Mouse (Mus musculus): Measurements from ENCODE around the gene Galntl6. TPM values are rescaled to one million over a fixed set of nuclear protein-coding genes. Genes with fewer than 3 reads are reported as not detected.
"Not testable (repeated sequence)": the region's sequence is repeated elsewhere in the genome, so short reads cannot be mapped to it uniquely, and the experiment has no call there.

Gene Galntl6
- polyA plus RNA-seq, 1 experiment from 2014 or later: 0.08 TPM

- not testable (repeated sequence) for ATAC-seq (replicated peaks; ENCODE audit: insufficient number of reproducible peaks, insufficient read depth, low FRiP score, low read depth); H3K9me3 ChIP-seq (replicated peaks); H3K27me3 ChIP-seq; H3K4me1 ChIP-seq (replicated peaks); H3K9ac ChIP-seq; H3K36me3 ChIP-seq; H3K4me3 ChIP-seq; H3K4me2 ChIP-seq; H3K27ac ChIP-seq
- 74% methylated on average over 2 of the region's 2 CpGs for WGBS
Observed at GRCm38 (mm10) chr8:58463342-58463741, 449.1 kb downstream of the Galntl6 start.

GRCm38 (mm10) chr8:58442696-58443095 lies 469.7 kb downstream of the Galntl6 start:
- Histone ChIP-seq H3K9me3 (replicated peaks) (no peaks in the 10 kb centered on the region), H3K4me1 (replicated peaks) (no peaks in the 10 kb centered on the region), H3K36me3 (no peaks in the 10 kb centered on the region), H3K9ac (no peak overlapping the region), H3K4me2 (no peak overlapping the region), H3K27me3 (no peaks in the 10 kb centered on the region), H3K27ac (no peak overlapping the region), H3K4me3 (no peak overlapping the region)
- no peak for ATAC-seq (replicated peaks; ENCODE audit: insufficient number of reproducible peaks, insufficient read depth, low FRiP score, low read depth)
- 63% methylated on average over 2 of the region's 2 CpGs for WGBS

- no peaks in the 10 kb centered on the region for H3K36me3 ChIP-seq
- no peaks in the 10 kb centered on the region for H3K9me3 ChIP-seq (replicated peaks)
- no peak overlapping the region for H3K27ac ChIP-seq
- H3K9ac ChIP-seq: no peak overlapping the region
- no peak for ATAC-seq (replicated peaks; ENCODE audit: insufficient number of reproducible peaks, insufficient read depth, low FRiP score, low read depth)
- no peaks in the 10 kb centered on the region for H3K4me1 ChIP-seq (replicated peaks)
- H3K27me3 ChIP-seq: no peaks in the 10 kb centered on the region
- 52% methylated on average over 5 of the region's 5 CpGs for WGBS
- no peak overlapping the region for H3K4me3 ChIP-seq
- H3K4me2 ChIP-seq: no peak overlapping the region
Observed at GRCm38 (mm10) chr8:58418481-58418880, 494.0 kb downstream of the Galntl6 start.

GRCm38 (mm10) chr8:58417551-58417950 lies 494.9 kb downstream of the Galntl6 start:
- Histone ChIP-seq H3K4me2 (no peak overlapping the region), H3K4me1 (replicated peaks) (no peaks in the 10 kb centered on the region), H3K9ac (no peak overlapping the region), H3K36me3 (no peaks in the 10 kb centered on the region), H3K4me3 (no peak overlapping the region), H3K27ac (no peak overlapping the region), H3K9me3 (replicated peaks) (no peaks in the 10 kb centered on the region), H3K27me3 (no peaks in the 10 kb centered on the region)
- no peak for ATAC-seq (replicated peaks; ENCODE audit: insufficient number of reproducible peaks, insufficient read depth, low FRiP score, low read depth)
- WGBS: 50% methylated on average over 1 of the region's 1 CpGs

GRCm38 (mm10) chr8:58396500-58396899 lies 515.9 kb downstream of the Galntl6 start:
- H3K9me3 ChIP-seq (replicated peaks): no peaks in the 10 kb centered on the region
- no peak overlapping the region for H3K9ac ChIP-seq
- H3K27me3 ChIP-seq: no peaks in the 10 kb centered on the region
- H3K4me3 ChIP-seq: no peak overlapping the region
- H3K36me3 ChIP-seq: no peaks in the 10 kb centered on the region
- H3K4me2 ChIP-seq: no peak overlapping the region
- 44% methylated on average over 3 of the region's 3 CpGs for whole genome bisulfite sequencing
- no peaks in the 10 kb centered on the region for H3K4me1 ChIP-seq (replicated peaks)
- ATAC-seq (replicated peaks; ENCODE audit: insufficient number of reproducible peaks, insufficient read depth, low FRiP score, low read depth): no peak
- no peak overlapping the region for H3K27ac ChIP-seq

- 78% methylated on average over 1 of the region's 1 CpGs for WGBS
- no peaks in the 10 kb centered on the region for H3K9me3 ChIP-seq (replicated peaks)
- ATAC-seq (replicated peaks; ENCODE audit: insufficient number of reproducible peaks, insufficient read depth, low FRiP score, low read depth): no peak
- H3K4me3 ChIP-seq: no peak overlapping the region
- no peak overlapping the region for H3K4me2 ChIP-seq
- H3K27ac ChIP-seq: no peak overlapping the region
- H3K27me3 ChIP-seq: no peaks in the 10 kb centered on the region
- H3K36me3 ChIP-seq: no peaks in the 10 kb centered on the region
- no peaks in the 10 kb centered on the region for H3K4me1 ChIP-seq (replicated peaks)
- H3K9ac ChIP-seq: no peak overlapping the region
Observed at GRCm38 (mm10) chr8:58395879-58396278, 516.6 kb downstream of the Galntl6 start.

GRCm38 (mm10) chr8:58372389-58372788 lies 540.1 kb downstream of the Galntl6 start:
- H3K27me3 ChIP-seq: no peaks in the 10 kb centered on the region
- H3K9ac ChIP-seq: no peak overlapping the region
- no peak overlapping the region for H3K4me3 ChIP-seq
- H3K9me3 ChIP-seq (replicated peaks): no peaks in the 10 kb centered on the region
- H3K4me2 ChIP-seq: no peak overlapping the region
- no peak for ATAC-seq (replicated peaks; ENCODE audit: insufficient number of reproducible peaks, insufficient read depth, low FRiP score, low read depth)
- WGBS: 79% methylated on average over 2 of the region's 2 CpGs
- H3K36me3 ChIP-seq: no peaks in the 10 kb centered on the region
- H3K4me1 ChIP-seq (replicated peaks): no peaks in the 10 kb centered on the region
- H3K27ac ChIP-seq: no peak overlapping the region

GRCm38 (mm10) chr8:58371979-58372378 lies 540.5 kb downstream of the Galntl6 start:
- Histone ChIP-seq H3K4me3 (no peak overlapping the region), H3K4me2 (no peak overlapping the region), H3K4me1 (replicated peaks) (no peaks in the 10 kb centered on the region), H3K36me3 (no peaks in the 10 kb centered on the region), H3K9me3 (replicated peaks) (no peaks in the 10 kb centered on the region), H3K27me3 (no peaks in the 10 kb centered on the region), H3K27ac (no peak overlapping the region), H3K9ac (no peak overlapping the region)
- WGBS: 94% methylated on average over 10 of the region's 10 CpGs
- ATAC-seq (replicated peaks; ENCODE audit: insufficient number of reproducible peaks, insufficient read depth, low FRiP score, low read depth): no peak

GRCm38 (mm10) chr8:58331151-58331550 lies 581.3 kb downstream of the Galntl6 start:
- Histone ChIP-seq H3K27ac (no peak overlapping the region), H3K36me3 (no peaks in the 10 kb centered on the region), H3K4me2 (no peak overlapping the region), H3K4me3 (no peak overlapping the region), H3K27me3 (no peaks in the 10 kb centered on the region), H3K9me3 (replicated peaks) (no peaks in the 10 kb centered on the region), H3K9ac (no peak overlapping the region), H3K4me1 (replicated peaks) (no peaks in the 10 kb centered on the region)
- ATAC-seq (replicated peaks; ENCODE audit: insufficient number of reproducible peaks, insufficient read depth, low FRiP score, low read depth): no peak
- WGBS: 66% methylated on average over 1 of the region's 1 CpGs

- no peaks in the 10 kb centered on the region for H3K9me3 ChIP-seq (replicated peaks)
- no peak for ATAC-seq (replicated peaks; ENCODE audit: insufficient number of reproducible peaks, insufficient read depth, low FRiP score, low read depth)
- 80% methylated on average over 2 of the region's 2 CpGs for WGBS
- H3K4me1 ChIP-seq (replicated peaks): no peaks in the 10 kb centered on the region
- H3K4me3 ChIP-seq: no peak overlapping the region
- no peak overlapping the region for H3K9ac ChIP-seq
- H3K27ac ChIP-seq: no peak overlapping the region
- no peak overlapping the region for H3K4me2 ChIP-seq
- no peaks in the 10 kb centered on the region for H3K27me3 ChIP-seq
- no peaks in the 10 kb centered on the region for H3K36me3 ChIP-seq
Observed at GRCm38 (mm10) chr8:58313482-58313881, 599.0 kb downstream of the Galntl6 start.

GRCm38 (mm10) chr8:58291487-58291886 lies 621.0 kb downstream of the Galntl6 start:
- ATAC-seq (replicated peaks; ENCODE audit: insufficient number of reproducible peaks, insufficient read depth, low FRiP score, low read depth): no peak
- Histone ChIP-seq H3K9me3 (replicated peaks) (no peaks in the 10 kb centered on the region), H3K27ac (no peak overlapping the region), H3K9ac (no peak overlapping the region), H3K4me3 (no peak overlapping the region), H3K36me3 (no peaks in the 10 kb centered on the region), H3K27me3 (no peaks in the 10 kb centered on the region), H3K4me2 (no peak overlapping the region), H3K4me1 (replicated peaks) (no peaks in the 10 kb centered on the region)
- WGBS: 72% methylated on average over 4 of the region's 4 CpGs

GRCm38 (mm10) chr8:58290080-58290479 lies 622.4 kb downstream of the Galntl6 start:
- no peaks in the 10 kb centered on the region for H3K27me3 ChIP-seq
- H3K4me1 ChIP-seq (replicated peaks): no peaks in the 10 kb centered on the region
- no peaks in the 10 kb centered on the region for H3K36me3 ChIP-seq
- H3K4me2 ChIP-seq: no peak overlapping the region
- no peak overlapping the region for H3K27ac ChIP-seq
- ATAC-seq (replicated peaks; ENCODE audit: insufficient number of reproducible peaks, insufficient read depth, low FRiP score, low read depth): no peak
- H3K9me3 ChIP-seq (replicated peaks): no peaks in the 10 kb centered on the region
- H3K4me3 ChIP-seq: no peak overlapping the region
- no peak overlapping the region for H3K9ac ChIP-seq
